Mouse (Mus musculus): Measurements from ENCODE around the gene Gucy2d.

Gene Gucy2d

DNA sequence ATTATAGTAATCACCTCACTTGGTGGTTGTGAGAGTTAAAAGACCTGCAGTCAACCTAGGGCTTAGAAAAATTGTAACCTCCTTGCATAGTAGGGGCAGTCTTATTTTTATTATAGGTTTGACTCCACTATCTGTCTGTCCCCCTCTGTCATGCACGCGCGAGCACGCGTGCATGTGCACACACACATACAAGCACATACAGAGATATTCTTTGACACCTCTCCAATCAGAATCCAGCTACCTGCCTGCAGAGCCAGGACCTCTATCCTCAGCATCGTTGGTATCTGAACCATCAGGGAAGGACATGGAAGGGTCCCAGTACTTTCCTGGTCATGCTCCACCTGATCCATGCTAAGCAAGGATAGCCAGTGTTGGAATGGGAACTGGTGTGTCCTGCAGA is 50.7 kb downstream of the Gucy2d start:
- no peak for DNase-seq

DNA sequence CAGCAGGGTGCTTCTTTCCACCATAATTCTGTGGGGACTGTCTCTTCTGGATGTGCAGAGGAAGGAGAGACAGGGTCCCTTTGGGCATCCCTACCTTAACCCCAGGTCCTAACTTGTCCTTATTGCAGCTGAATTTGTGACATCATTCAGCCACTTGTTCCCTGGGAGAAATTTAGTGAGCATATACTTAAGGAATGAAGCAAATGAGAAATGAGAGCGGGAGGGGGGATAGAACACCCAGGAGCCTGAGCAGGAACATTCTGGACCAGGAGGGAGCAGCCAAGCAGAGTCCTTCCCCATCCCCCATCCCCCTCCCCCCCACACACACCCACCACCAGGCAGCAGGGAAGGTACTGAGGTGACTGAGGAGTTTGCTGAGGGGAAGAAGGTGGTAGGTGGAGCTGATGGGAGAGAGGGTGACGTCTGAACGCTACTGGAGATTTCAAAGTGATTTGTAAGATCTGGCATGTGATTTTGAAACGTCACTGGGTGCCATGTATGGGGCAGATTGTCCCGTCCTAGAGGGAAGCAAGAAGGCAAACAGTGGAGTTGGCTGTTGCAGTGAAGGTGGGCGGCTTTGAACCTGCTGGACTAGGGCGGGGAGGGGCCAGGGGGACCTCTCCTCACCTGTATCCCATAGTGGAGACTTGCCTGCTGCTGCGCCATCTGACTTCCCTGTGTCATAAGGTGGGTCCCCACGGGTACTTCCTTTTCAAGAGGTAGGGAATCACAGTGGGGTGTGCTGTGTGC is 51.4 kb downstream of the Gucy2d start:
- no peak for DNase-seq

DNA sequence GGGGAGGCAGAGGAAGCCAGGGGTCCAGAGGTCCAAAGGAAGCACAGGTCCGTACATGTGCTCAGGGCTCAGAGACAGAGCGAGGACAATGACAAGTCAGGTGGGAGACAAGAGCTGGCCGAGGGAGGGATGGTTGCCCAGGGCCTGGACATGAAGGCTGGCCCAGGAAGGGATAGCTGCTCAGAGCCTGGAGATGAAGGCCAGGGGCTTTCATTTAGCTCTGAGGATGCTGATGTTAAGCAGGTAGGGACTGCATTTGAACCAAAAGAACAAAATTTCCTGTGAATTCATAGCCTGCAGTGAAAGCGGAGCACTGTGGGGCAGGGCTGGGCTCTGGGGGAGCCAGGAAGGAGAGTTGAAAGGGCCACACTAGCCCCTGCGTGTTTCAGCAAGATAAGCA is 52.1 kb downstream of the Gucy2d start:
- DNase-seq = no peak

DNA sequence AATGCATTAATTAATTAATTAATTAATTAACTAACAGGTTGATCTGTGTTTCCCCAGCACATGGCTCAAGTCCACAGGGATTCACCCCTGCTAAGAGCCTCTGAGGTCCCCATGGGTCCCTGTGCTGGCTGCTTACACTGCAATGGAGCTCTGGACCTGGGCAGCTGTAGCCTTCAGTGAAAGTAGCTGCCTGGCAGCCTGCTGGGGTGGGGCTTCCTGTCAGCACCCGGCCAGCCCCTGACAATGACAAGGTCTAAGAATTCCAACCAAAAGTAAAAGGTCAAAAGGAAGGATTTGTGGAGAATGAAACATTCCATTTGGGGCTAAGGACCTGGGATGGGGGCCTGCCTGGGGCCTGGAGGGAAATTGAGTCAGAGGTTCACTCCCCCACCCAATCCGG is 53.1 kb downstream of the Gucy2d start:
- DNase-seq = no peak

DNA sequence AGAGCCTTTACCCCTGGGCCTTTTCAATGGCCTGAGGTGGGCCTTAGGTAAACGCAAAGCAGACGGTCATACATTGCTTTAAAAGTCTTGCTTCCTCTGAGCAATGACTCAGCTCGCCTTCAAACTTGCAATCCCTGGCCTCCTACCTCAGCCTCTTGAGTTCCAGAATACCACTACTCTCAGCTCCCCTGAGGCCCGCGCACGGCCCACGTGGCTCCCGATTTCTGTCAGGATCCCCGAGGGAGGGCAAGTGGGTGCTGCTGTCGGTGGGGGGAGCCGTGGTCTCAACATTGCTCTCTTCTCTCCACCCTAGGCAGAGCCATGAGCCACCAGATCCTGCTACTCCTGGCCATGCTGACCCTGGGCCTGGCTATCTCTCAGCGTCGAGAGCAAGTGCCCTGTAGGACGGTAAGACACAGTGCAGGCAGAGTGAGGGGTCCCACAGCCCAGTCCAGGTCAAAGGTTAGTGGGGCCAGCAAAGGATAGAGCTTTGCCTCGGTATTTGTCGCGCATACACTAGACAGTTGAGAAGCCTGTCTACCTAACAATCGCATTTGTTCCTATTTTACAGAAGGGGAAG is 53.8 kb downstream of the Gucy2d start:
- DNase-seq = no peak

DNA sequence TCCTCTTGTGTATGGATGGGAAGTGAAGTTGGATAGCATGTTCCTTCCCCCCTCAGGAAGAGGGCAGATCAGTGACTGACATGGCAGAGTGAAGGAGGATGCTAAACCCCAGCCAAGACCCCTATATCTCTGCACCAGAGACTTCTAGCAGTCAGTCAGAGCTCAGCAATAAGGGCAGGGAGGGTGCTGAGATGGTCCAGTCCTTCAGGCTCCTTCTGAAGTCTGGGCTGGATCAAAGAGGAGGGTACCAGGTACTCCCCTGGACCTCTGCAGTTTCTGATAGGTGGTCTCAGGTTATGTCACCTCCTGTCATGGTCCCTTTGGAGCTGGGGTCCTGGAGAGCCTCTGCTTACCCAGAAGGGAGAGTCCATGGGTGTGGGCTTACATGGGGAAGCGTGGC is 55.4 kb downstream of the Gucy2d start:
- DNase-seq = no peak

DNA sequence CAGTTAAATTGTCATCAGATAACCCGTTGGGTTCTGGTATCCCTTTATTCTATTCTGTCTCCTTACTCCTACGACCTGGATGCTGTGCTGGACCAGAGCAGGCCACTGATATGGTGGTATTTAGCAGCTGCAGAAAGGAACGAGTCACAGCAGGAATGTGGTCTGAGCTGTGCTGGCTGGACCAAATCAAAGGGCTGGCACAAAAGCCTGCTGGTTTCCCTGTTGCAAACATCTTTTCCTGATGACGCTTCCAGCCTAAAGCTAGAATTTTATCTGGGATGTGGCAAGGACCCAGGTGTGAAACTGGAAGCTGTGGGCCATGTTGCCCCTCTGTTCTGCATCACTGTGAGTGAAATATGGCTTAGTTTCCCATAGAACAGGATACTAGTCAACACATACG is 57.2 kb downstream of the Gucy2d start:
- DNase-seq = no peak

DNA sequence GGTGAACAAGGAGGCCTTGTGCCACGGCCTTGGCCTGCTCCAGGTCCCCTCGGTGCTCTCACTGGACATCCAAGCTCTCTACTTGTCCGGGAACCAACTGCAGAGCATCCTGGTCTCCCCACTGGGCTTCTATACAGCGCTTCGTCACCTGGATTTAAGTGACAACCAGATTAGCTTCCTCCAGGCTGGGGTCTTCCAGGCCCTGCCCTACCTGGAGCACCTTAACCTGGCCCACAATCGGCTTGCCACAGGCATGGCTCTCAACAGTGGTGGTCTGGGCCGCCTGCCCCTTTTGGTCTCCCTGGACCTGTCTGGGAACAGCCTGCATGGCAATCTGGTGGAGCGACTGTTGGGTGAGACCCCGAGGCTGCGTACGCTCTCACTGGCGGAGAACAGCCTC is 57.9 kb downstream of the Gucy2d start:
- DNase-seq = no peak

DNA sequence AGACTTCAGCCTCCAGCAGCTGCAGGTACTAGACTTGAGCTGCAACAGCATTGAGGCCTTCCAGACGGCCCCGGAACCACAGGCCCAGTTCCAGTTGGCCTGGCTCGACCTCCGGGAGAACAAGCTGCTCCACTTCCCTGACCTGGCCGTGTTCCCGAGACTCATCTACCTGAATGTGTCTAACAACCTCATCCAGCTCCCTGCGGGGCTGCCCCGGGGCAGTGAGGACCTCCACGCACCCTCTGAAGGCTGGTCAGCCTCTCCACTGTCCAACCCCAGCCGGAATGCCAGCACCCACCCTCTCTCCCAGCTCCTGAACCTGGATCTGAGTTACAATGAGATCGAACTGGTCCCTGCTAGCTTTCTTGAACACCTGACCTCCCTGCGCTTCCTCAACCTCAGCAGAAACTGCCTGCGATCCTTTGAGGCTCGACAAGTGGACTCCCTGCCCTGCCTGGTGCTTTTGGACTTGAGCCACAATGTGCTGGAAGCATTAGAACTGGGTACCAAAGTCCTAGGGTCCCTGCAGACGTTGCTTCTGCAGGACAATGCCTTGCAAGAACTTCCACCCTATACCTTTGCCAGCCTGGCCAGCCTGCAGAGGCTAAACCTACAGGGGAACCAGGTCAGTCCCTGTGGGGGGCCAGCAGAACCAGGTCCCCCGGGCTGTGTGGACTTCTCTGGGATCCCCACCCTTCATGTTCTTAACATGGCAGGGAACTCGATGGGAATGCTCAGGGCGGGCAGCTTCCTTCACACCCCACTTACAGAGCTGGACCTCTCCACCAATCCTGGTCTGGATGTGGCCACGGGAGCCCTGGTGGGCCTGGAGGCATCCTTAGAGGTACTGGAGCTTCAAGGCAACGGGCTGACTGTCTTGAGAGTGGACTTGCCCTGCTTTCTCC is 58.7 kb downstream of the Gucy2d start:
- DNase-seq = peak; percentile 62 to 64

DNA sequence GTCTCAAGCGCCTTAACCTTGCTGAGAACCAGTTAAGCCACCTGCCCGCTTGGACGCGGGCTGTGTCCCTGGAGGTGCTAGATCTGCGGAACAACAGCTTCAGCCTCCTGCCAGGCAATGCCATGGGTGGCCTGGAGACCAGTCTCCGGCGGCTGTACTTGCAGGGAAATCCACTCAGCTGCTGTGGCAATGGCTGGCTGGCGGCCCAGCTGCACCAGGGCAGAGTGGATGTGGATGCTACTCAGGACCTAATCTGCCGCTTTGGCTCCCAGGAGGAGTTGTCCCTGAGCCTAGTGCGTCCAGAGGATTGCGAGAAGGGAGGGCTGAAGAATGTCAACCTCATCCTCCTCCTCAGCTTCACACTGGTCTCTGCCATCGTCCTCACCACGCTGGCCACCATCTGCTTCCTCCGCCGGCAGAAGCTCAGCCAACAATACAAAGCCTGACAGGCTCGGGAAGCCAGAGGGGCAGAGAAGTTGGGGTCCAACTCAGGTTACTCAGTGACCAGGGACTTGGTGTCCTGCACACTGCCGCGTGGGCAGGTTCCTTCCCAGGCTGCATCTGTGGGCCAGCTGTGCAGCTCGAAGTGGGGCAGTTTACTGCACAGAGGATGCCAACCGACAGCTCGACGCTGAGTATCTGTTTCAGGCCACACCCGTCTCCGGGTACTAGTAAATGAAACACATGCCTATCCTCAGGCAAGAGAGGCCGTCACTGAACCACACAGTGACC is 59.5 kb downstream of the Gucy2d start:
- DNase-seq = peak; percentile 68 to 75

DNA sequence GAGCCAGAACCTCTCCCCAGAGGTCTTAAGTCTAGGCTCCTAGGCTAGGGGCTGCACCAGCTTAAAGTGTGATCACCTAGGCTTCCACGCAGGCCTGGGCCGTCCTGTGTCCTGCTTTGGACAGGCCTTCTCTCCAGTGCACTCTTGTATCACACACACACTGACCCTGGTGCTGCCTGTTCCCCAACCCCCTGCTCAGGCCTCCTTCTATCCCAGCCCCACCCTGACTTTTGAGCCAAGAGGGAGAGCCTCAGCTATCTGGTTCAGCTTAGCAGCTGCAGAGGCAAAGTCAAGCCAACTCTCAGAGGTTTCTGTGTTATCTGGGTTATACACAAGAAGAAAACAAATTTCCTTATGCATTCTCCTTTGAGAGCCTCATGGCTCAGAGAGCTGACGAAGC is 60.3 kb downstream of the Gucy2d start:
- DNase-seq = no peak

DNA sequence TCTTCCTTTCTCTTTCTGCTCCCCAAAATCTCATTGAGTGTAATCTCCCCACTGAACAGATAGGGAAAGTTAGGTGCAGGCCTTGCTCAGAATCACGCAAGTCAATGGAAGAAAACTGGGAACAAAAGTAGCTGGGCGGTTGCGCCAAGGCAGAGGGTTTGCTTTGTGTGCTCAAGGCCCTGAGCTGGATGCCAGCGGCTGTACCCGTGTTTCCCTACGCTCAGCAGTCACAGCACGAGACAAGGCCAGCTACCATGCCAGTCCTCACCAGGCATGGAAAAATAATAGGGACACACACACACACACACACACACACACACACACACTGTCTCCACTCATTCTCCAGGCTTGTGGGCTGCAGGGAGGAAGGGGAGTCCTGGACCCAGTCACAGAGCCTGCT is 60.9 kb downstream of the Gucy2d start:
- no peak for DNase-seq

DNA sequence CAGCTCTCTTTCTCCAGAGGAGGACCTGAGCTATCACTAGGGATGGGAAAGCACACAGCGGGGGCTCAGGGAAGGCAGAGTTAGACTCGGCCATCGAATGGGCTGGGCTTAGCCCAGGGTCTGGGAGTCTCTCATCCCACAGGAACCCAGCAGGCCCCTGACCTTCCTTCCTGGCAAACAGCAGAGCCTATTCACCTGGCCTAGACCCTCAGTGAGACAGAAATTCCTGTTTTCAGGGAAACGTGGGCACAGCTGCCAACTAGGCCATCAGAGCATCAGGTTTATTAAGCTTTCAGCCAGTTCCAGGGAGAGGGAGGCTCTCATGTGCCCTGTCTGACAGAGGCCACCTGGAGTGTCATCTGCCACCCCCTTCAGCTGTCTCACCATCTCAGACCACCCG is 62.7 kb downstream of the Gucy2d start:
- no peak for DNase-seq

DNA sequence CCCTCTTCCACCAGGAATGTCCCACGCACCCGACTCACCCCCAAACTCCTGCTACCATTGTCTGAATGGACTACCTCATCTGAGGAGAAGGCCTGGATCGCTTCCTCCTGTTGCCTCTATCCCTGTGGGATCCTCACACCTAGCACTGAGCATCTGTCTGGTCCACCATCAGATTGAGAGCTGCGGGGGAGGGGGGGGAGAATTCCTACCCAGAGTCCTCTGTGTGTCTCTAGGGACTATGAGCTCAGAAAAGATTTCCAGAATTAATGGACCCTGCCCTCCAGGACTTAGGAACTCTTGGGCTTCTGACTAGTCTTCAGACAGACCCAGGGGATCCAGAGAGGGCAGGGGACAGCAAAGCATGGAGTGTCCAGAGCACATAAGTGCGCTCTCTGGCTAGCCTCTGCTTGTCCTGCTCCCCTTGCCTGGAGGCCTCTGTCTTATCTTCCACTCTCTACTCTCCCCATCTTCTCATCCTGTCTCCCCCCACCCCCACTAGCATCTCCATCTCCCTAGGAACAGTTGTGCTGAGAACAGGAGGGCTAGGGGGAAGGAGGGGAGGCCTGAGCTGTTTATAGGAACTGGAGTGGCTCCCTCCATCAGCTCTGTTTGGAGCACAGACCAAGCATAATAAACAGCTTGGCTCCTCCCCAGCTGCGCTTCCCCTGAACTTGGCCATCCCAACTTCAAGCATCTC is 63.9 kb downstream of the Gucy2d start:
- peak; percentile 53 to 64 for DNase-seq

DNA sequence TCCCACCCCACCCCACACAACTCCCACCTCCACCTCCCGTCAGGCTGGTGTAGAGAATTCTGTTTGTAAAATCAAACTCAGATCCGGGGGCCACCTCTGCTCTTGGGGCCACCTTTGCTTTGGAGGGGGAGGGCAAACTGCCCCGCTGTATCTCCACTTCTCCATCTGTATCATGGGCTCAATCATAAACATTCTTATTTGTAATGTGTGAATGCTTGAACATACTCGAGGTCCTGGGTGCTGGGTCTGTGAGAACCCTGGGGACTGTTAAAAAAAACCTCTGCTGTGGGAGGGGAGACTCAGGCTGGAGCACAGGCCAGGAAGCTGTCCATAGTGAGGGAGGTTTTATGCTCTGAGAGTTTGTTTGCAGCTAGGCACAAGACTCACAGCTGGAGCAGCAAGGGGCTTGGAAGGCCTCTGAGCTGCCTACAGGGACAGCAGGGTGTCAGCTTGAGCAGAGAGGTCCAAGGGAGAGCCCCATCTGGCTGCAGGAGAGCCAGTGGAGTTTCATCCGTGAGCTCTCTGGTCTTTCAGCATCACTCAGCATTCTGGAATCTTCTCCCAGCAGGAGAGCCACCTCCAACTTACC is 64.6 kb downstream of the Gucy2d start:
- DNase-seq = no peak

DNA sequence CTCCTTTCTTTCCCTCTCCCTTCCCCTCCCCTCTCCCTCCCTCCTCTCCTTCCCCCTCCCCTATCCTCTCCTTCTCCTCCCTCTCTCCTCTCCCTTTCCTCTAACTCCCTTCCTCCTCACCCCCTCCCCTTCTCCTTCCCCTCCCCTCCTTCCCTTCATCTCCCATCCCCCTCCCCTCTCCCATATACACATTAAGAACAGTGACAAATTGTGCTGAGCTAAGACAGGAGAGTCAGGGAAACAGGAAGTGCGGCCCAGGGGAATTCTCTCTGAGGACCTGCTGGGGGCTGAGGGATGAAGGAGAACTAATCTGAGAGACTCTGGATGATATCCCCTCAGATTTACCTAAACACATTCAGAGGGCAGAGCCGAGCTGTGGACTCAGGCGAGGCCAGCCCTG is 65.4 kb downstream of the Gucy2d start:
- DNase-seq = no peak

DNA sequence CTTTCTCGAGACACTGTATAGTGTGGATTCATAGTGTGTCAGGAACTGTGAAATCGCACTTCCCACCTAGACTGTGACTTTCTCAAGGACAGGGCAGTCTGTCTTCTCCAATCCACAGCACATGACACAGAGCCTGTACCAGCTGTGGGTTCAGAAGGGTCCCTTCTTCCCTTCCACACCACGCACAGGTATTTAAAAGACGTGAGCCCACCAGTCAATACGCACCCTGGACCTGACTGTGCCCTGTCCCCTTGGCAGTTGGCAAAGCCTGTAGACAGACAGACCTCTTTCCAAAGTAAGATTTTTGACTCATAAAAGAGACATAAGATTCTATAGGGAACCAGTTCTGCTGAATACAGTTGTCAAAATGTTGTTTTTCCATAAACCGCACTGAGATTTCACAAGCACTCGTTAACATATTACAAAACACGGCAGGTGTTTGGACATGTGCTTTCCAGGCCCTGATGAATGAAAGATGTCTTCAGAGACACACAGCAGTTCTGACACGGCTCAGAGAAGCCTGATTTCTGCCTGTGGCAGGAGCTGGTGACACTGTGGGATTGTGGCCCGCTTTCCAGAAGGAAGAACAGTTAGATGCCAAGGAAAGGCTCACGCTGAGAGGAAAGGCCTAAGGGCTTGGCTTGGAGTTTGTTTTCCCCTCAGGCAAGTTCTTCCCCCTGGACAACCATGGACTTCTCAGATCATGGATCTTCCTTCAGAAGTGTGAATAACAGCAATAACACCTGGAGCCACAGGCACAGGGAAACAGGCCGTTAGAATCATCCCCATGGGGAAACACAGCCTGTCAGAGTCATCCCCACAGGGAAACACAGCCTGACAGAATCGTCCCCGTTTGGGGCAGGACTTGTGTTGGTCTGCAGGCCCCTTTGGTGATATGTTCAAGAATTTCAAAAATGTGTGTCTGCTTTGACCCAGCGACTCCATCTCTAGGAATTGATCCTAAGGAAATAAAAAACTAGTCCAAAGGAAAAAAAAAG is 71.0 kb downstream of the Gucy2d start:
- peak; percentile 22 to 34 for DNase-seq

DNA sequence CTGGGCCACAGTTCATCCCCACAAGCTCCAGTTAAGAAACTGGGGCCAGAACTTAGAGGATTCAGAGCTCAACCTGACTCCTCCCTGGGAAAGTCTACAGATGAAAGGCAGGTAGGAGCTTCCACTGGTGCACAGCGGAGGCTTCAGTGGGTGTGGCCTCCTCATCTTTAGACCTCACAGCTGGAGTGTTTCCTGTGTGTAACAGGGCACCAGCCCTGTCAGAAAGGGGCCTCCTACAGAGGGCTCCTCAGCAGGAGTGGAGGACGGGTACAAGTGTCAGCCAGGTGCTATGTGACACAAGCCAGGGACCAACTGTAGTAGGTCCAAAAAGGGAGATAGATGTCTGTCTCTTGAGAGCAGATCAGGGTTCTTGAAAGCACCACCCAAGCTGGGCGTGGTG is 73.0 kb downstream of the Gucy2d start:
- DNase-seq = no peak

DNA sequence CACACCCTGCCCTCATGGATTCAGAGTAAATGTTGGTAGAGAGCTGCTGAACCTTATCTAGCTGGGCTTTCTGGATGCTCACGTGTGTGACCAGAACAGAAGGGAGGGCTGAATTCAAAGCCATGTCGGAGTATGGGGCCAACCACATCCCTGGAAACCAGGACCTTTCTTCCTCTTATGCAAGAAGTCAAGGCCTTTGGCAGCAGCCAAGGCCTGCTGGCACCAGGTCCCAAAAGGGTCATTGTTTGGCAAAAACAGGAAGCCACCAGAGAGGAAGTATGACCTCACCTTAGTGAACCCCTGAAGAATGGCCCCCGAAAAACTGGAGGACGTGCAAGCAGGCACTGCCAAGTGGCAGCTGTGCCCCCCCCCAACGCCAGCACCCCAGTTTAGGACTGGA is 82.4 kb downstream of the Gucy2d start:
- DNase-seq = peak in 1 of 2 experiments; percentile 20

DNA sequence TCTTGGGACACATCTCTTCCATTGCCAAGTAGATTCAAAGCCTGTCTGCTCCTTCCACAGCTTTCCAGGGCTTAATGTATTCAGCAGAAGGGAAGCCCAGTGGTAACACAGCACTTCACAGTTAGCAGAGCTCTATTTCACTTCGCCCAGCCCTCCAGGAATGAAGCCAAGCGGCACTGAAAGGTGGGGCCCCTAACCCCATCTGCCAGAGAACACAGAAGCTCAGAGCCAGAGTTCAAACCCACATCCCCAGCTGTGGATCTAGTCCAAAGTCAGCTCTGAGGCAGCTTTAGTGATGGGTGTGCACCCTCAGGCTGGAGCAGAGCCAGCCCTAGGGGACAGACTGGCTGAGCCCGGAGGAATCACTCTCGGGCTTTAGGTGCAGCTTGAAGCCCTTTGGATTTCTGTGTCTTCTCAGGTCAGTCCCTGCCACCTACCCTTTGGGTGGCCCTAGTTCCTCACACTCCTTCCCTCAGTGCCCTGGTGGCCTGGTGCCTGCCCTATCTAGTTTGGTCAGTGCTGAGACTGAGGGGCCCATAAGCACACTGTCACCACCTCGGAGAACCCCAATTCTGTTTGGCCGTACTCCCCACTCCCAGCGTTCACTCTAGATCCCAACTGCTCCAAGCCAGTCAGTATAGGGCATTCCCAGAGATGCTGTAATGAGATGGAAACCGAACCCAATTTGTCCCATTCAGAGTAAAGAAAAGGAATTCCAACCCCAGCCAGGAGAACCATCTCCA is 83.0 kb downstream of the Gucy2d start:
- DNase-seq = peak; percentile 33 to 50

Data from cerebellum, postnatal 10 days (tissue).